Mouse (Mus musculus) forebrain, embryonic 13.5 days (tissue): ENCODE data around the gene Wnt2. TPM values are rescaled to one million over a fixed set of nuclear protein-coding genes. Genes with fewer than 3 reads are reported as not detected.

Experiments
- ATAC-seq: fragments of 200-750 bp; cut with Nextera tagmentation; 2 replicates; pipeline ENCODE4 v1.8.0; 2017
- H3K27ac ChIP-seq: fragments of 300-500 bp; sonication (generic); 2 replicates; pipeline ENCODE4 v1.5.1; 2015; ENCODE audit warnings: inconsistent platforms, mild to moderate bottlenecking, moderate library complexity
- H3K27me3 ChIP-seq: fragments of 300-500 bp; sonication (generic); 2 replicates; pipeline ENCODE4 v1.6.1; 2015; ENCODE audit warnings: mild to moderate bottlenecking, inconsistent platforms
- H3K36me3 ChIP-seq: fragments of 300-500 bp; sonication (generic); 2 replicates; pipeline ENCODE4 v1.6.1; 2015; ENCODE audit warnings: mild to moderate bottlenecking, inconsistent platforms; ENCODE audit not compliant: poor library complexity, severe bottlenecking
- H3K4me1 ChIP-seq: fragments of 300-500 bp; sonication (generic); 2 replicates; pipeline ENCODE4 v1.6.1; 2015; ENCODE audit warnings: inconsistent platforms
- H3K4me2 ChIP-seq: fragments of 300-500 bp; sonication (generic); 2 replicates; pipeline ENCODE4 v1.6.1; 2015; ENCODE audit warnings: inconsistent platforms, mild to moderate bottlenecking, moderate library complexity
- H3K4me3 ChIP-seq: fragments of 300-500 bp; sonication (generic); 2 replicates; pipeline ENCODE4 v1.5.1; 2015; ENCODE audit warnings: mild to moderate bottlenecking, inconsistent platforms
- H3K9ac ChIP-seq: fragments of 300-500 bp; sonication (generic); 2 replicates; pipeline ENCODE4 v1.6.1; 2015; ENCODE audit warnings: mild to moderate bottlenecking, inconsistent platforms
- H3K9me3 ChIP-seq: fragments of 300-500 bp; sonication (generic); replicated peaks from 2 replicates; pipeline ENCODE4 v1.6.1; 2016; ENCODE audit warnings: inconsistent platforms
- WGBS: fragments of 180-500 bp; shearing (Covaris S2); methylation state at CpG from one replicate; pipeline ENCODE4 v1.1.7; 2015; 5-methylcytosine and 5-hydroxymethylcytosine counted together
- polyA plus RNA-seq: library from polyadenylated mRNA; unstranded; fragments of >200 nt; fragmentation: Nextera tagmentation; extraction: Ambion mirVana; gene quantifications from 2 replicates; pipeline ENCODE4 v1.2.1, GENCODE M21; 2015

The Wnt2 gene
- polyA plus RNA-seq, 1 experiment from 2014 or later = not detected

GRCm38 (mm10) chr6:17974416-17974815 lies 56.0 kb downstream of the Wnt2 start:
- H3K36me3 ChIP-seq = no peaks in the 10 kb centered on the region
- H3K4me3 ChIP-seq = no peak overlapping the region
- no peaks in the 10 kb centered on the region for H3K27me3 ChIP-seq
- no peak overlapping the region for H3K27ac ChIP-seq
- WGBS = 67% methylated on average over 3 of the region's 3 CpGs
- no peak overlapping the region for H3K4me2 ChIP-seq
- H3K4me1 ChIP-seq = no peaks in the 10 kb centered on the region
- H3K9me3 ChIP-seq = no peaks in the 10 kb centered on the region
- H3K9ac ChIP-seq = no peak overlapping the region
- ATAC-seq = 0 out of 2 replicates have a peak, but pooled peaks have one; percentile 57

GRCm38 (mm10) chr6:17971393-17971792 lies 59.0 kb downstream of the Wnt2 start:
- no peak for ATAC-seq
- H3K9ac ChIP-seq = no peak overlapping the region
- H3K36me3 ChIP-seq = no peaks in the 10 kb centered on the region
- H3K4me3 ChIP-seq = no peak overlapping the region
- no peaks in the 10 kb centered on the region for H3K27me3 ChIP-seq
- no peaks in the 10 kb centered on the region for H3K9me3 ChIP-seq
- H3K4me2 ChIP-seq = no peak overlapping the region
- no peaks in the 10 kb centered on the region for H3K4me1 ChIP-seq
- no peak overlapping the region for H3K27ac ChIP-seq

- 91% methylated on average over 1 of the region's 1 CpGs for whole genome bisulfite sequencing
- ATAC-seq = no peak
- Histone ChIP-seq H3K36me3 (no peaks in the 10 kb centered on the region), H3K4me3 (no peak overlapping the region), H3K9me3 (no peaks in the 10 kb centered on the region), H3K9ac (no peak overlapping the region), H3K27me3 (no peaks in the 10 kb centered on the region), H3K4me1 (no peaks in the 10 kb centered on the region), H3K27ac (no peak overlapping the region), H3K4me2 (no peak overlapping the region)
Observed at GRCm38 (mm10) chr6:17969815-17970214, 60.6 kb downstream of the Wnt2 start.

GRCm38 (mm10) chr6:17968467-17969144 lies 61.8 kb downstream of the Wnt2 start:
- H3K4me1 ChIP-seq = no peaks in the 10 kb centered on the region
- no peaks in the 10 kb centered on the region for H3K9me3 ChIP-seq
- H3K27ac ChIP-seq = no peak overlapping the region
- 75% methylated on average over 1 of the region's 1 CpGs for WGBS
- no peak overlapping the region for H3K4me2 ChIP-seq
- peak; percentile 70 for ATAC-seq
- no peaks in the 10 kb centered on the region for H3K27me3 ChIP-seq
- H3K36me3 ChIP-seq = no peaks in the 10 kb centered on the region
- H3K4me3 ChIP-seq = no peak overlapping the region
- no peak overlapping the region for H3K9ac ChIP-seq

- H3K4me3 ChIP-seq = no peak overlapping the region
- H3K27ac ChIP-seq = no peak overlapping the region
- H3K9me3 ChIP-seq = no peaks in the 10 kb centered on the region
- no peak overlapping the region for H3K9ac ChIP-seq
- H3K27me3 ChIP-seq = no peaks in the 10 kb centered on the region
- WGBS = 74% methylated on average over 3 of the region's 3 CpGs
- no peaks in the 10 kb centered on the region for H3K4me1 ChIP-seq
- H3K4me2 ChIP-seq = no peak overlapping the region
- ATAC-seq = no peak
- H3K36me3 ChIP-seq = no peaks in the 10 kb centered on the region
Observed at GRCm38 (mm10) chr6:17963455-17963854, 66.9 kb downstream of the Wnt2 start.

- Histone ChIP-seq H3K9ac (no peak overlapping the region), H3K4me1 (no peaks in the 10 kb centered on the region), H3K9me3 (no peaks in the 10 kb centered on the region), H3K27me3 (no peaks in the 10 kb centered on the region), H3K27ac (no peak overlapping the region), H3K36me3 (no peaks in the 10 kb centered on the region), H3K4me3 (no peak overlapping the region), H3K4me2 (no peak overlapping the region)
- no peak for ATAC-seq
- WGBS = 89% methylated on average over 8 of the region's 8 CpGs
Observed at GRCm38 (mm10) chr6:17951779-17952178, 78.6 kb downstream of the Wnt2 start.

- no peaks in the 10 kb centered on the region for H3K27me3 ChIP-seq
- H3K4me3 ChIP-seq = no peak overlapping the region
- no peak for ATAC-seq
- no peak overlapping the region for H3K4me2 ChIP-seq
- H3K4me1 ChIP-seq = no peaks in the 10 kb centered on the region
- no peaks in the 10 kb centered on the region for H3K36me3 ChIP-seq
- H3K9ac ChIP-seq = no peak overlapping the region
- no peak overlapping the region for H3K27ac ChIP-seq
- 90% methylated on average over 5 of the region's 5 CpGs for WGBS
- no peaks in the 10 kb centered on the region for H3K9me3 ChIP-seq
Observed at GRCm38 (mm10) chr6:17949103-17949502, 81.3 kb downstream of the Wnt2 start.

GRCm38 (mm10) chr6:17947130-17947831 lies 83.1 kb downstream of the Wnt2 start:
- H3K27me3 ChIP-seq = no peaks in the 10 kb centered on the region
- no peak for ATAC-seq
- no peak overlapping the region for H3K9ac ChIP-seq
- 83% methylated on average over 11 of the region's 11 CpGs for WGBS
- H3K27ac ChIP-seq = no peak overlapping the region
- no peaks in the 10 kb centered on the region for H3K4me1 ChIP-seq
- peaks cover 15% of the 10 kb centered on the region; the same call in 1 of the 2 replicates for H3K36me3 ChIP-seq
- no peaks in the 10 kb centered on the region for H3K9me3 ChIP-seq
- no peak overlapping the region for H3K4me2 ChIP-seq
- H3K4me3 ChIP-seq = no peak overlapping the region

- ATAC-seq = no peak
- H3K27me3 ChIP-seq = no peaks in the 10 kb centered on the region
Observed at GRCm38 (mm10) chr6:17946456-17946855, 83.9 kb downstream of the Wnt2 start.

GRCm38 (mm10) chr6:17943877-17944617 lies 86.3 kb downstream of the Wnt2 start:
- Histone ChIP-seq H3K27me3 (no peaks in the 10 kb centered on the region), H3K36me3 (peaks cover 28% of the 10 kb centered on the region), H3K4me1 (peaks cover 4% of the 10 kb centered on the region; the same call in 1 of the 2 replicates), H3K9me3 (no peaks in the 10 kb centered on the region), H3K4me3 (no peak overlapping the region), H3K4me2 (no peak overlapping the region), H3K9ac (no peak overlapping the region), H3K27ac (no peak overlapping the region)
- 84% methylated on average over 9 of the region's 9 CpGs for WGBS
- ATAC-seq = peak; percentile 27; the same call in 1 of the 2 replicates

More at GRCm38 (mm10) chr6:17946456-17946855, 83.9 kb downstream of the Wnt2 start:
- Histone ChIP-seq H3K4me3 (no peak overlapping the region), H3K4me1 (peaks cover 4% of the 10 kb centered on the region; the same call in 1 of the 2 replicates), H3K9me3 (no peaks in the 10 kb centered on the region), H3K36me3 (peaks cover 15% of the 10 kb centered on the region; the same call in 1 of the 2 replicates), H3K27ac (no peak overlapping the region), H3K9ac (no peak overlapping the region), H3K4me2 (no peak overlapping the region)
- 74% methylated on average over 5 of the region's 5 CpGs for WGBS

- H3K4me2 ChIP-seq = no peak overlapping the region
- no peaks in the 10 kb centered on the region for H3K27me3 ChIP-seq
- peaks cover 4% of the 10 kb centered on the region; the same call in 1 of the 2 replicates for H3K4me1 ChIP-seq
- no peak overlapping the region for H3K27ac ChIP-seq
- no peak overlapping the region for H3K9ac ChIP-seq
- 83% methylated on average over 7 of the region's 7 CpGs for WGBS
- peaks cover 38% of the 10 kb centered on the region for H3K36me3 ChIP-seq
- no peak for ATAC-seq
- H3K4me3 ChIP-seq = no peak overlapping the region
- H3K9me3 ChIP-seq = no peaks in the 10 kb centered on the region
Observed at GRCm38 (mm10) chr6:17942344-17942743, 88.0 kb downstream of the Wnt2 start.

GRCm38 (mm10) chr6:17941916-17942315 lies 88.5 kb downstream of the Wnt2 start:
- no peak overlapping the region for H3K27ac ChIP-seq
- H3K27me3 ChIP-seq = no peaks in the 10 kb centered on the region
- H3K9ac ChIP-seq = no peak overlapping the region
- no peak for ATAC-seq
- H3K36me3 ChIP-seq = peaks cover 38% of the 10 kb centered on the region
- no peak overlapping the region for H3K4me3 ChIP-seq
- no peak overlapping the region for H3K4me2 ChIP-seq
- no peaks in the 10 kb centered on the region for H3K9me3 ChIP-seq
- WGBS = 56% methylated on average over 2 of the region's 2 CpGs
- peaks cover 4% of the 10 kb centered on the region; the same call in 1 of the 2 replicates for H3K4me1 ChIP-seq
